Mouse (Mus musculus): ENCODE measurements around the gene Fads1.

DNA sequence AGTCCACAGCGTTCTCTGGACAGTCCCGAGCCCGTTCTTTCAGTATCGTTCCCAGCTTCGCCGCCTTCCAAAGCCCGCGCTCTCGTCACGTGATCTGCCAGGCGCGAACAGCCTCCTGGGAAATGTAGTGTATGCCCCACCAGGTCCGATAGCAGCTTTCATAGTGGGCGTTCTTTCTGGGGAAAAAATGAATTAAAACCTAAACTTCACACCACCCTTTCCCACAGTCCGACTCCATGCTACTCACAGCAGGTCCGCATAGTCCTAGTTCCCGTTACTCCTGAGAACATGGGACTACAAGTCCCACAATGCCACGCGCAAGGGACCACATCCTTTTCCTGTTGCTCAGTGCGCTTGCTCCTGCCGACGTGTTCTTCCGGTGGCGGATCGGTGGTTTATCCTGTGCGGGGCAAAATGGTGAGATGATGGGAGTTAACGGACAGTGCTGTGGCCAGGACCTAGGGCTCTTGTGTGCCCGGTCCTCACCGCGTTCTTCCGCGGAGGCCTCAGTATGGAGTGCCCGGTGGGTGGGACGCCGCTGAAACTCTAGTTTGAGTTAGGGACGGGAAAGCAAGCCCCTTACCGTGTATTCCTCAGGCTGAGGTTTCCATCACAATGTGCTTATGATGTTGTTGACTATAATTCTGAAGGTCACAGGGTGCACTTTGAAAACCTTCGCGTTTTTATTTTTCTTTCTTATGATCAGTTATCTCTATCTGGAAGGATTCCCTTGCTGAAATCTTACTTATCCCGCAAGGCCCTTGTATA lies 21.3 kb downstream of the Fads1 start, which contains the start of the genes Tmem258 and Fen1:
- TF ChIP-seq POLR2A (IDR thresholded peaks at IDR 0.05; ENCODE audit: borderline replicate concordance, extremely low read depth, low read depth, low read length): peak; percentile 95; the same call in 1 of the 2 replicates
- no peak for TF ChIP-seq CTCF (IDR thresholded peaks at IDR 0.05; ENCODE audit: insufficient read depth, low read length)
